Mouse (Mus musculus) neural tube, embryonic 15.5 days (tissue): ENCODE measurements at regions not wholly inside any gene's neighbourhood (a gene's known extent, or its start where the extent isn't known, plus 50 kb on each side); places are given as distances from the start of the nearest gene placed in this dataset.

ENCODE experiments used
- ATAC-seq: fragments of 200-750 bp; cut with Nextera tagmentation; 2 replicates; pipeline ENCODE4 v1.8.0; 2017; ENCODE audit warnings: mild to moderate bottlenecking, moderate TSS enrichment, moderate library complexity; ENCODE audit not compliant: low FRiP score
- H3K27ac ChIP-seq: fragments of 300-500 bp; sonication (generic); replicated peaks from 2 replicates; pipeline ENCODE4 v1.5.1; 2015; ENCODE audit warnings: mild to moderate bottlenecking, inconsistent platforms
- H3K27me3 ChIP-seq: fragments of 300-500 bp; sonication (generic); replicated peaks from 2 replicates; pipeline ENCODE4 v1.6.1; 2015; ENCODE audit warnings: inconsistent platforms
- H3K36me3 ChIP-seq: fragments of 300-500 bp; sonication (generic); 2 replicates; pipeline ENCODE4 v1.6.1; 2015; ENCODE audit warnings: inconsistent platforms
- H3K4me1 ChIP-seq: fragments of 300-500 bp; sonication (generic); 2 replicates; pipeline ENCODE4 v1.6.1; 2015; ENCODE audit warnings: inconsistent platforms
- H3K4me2 ChIP-seq: fragments of 300-500 bp; sonication (generic); 2 replicates; pipeline ENCODE4 v1.6.1; 2015; ENCODE audit warnings: inconsistent platforms, mild to moderate bottlenecking, moderate library complexity
- H3K4me3 ChIP-seq: fragments of 300-500 bp; sonication (generic); replicated peaks from 2 replicates; pipeline ENCODE4 v1.5.1; 2015; ENCODE audit warnings: mild to moderate bottlenecking, inconsistent platforms
- H3K9ac ChIP-seq: fragments of 300-500 bp; sonication (generic); replicated peaks from 2 replicates; pipeline ENCODE4 v1.6.1; 2015; ENCODE audit warnings: mild to moderate bottlenecking, inconsistent platforms
- H3K9me3 ChIP-seq: fragments of 300-500 bp; sonication (generic); replicated peaks from 2 replicates; pipeline ENCODE4 v1.6.1; 2016; ENCODE audit warnings: inconsistent platforms
- WGBS: fragments of 180-500 bp; shearing (Covaris S2); methylation state at CpG from one replicate; pipeline ENCODE4 v1.1.7; 2015; ENCODE audit warnings: mixed read lengths; 5-methylcytosine and 5-hydroxymethylcytosine counted together

GRCm38 (mm10) chr7:134607886-134608285 is 62.6 kb upstream of the Dock1 start:
- Histone ChIP-seq H3K4me2 (no peak overlapping the region), H3K27me3 (no peaks in the 10 kb centered on the region), H3K27ac (no peak overlapping the region), H3K4me1 (peaks cover 29% of the 10 kb centered on the region), H3K9me3 (no peaks in the 10 kb centered on the region), H3K9ac (no peak overlapping the region), H3K36me3 (no peaks in the 10 kb centered on the region), H3K4me3 (no peak overlapping the region)
- no peak for ATAC-seq
- 58% methylated on average over 3 of the region's 3 CpGs for WGBS

- Histone ChIP-seq H3K4me2 (no peak overlapping the region), H3K27ac (no peak overlapping the region), H3K27me3 (no peaks in the 10 kb centered on the region), H3K4me3 (no peak overlapping the region), H3K9me3 (no peaks in the 10 kb centered on the region), H3K36me3 (no peaks in the 10 kb centered on the region), H3K4me1 (peaks cover 29% of the 10 kb centered on the region), H3K9ac (no peak overlapping the region)
- WGBS: 77% methylated on average over 2 of the region's 2 CpGs
- no peak for ATAC-seq
Measured at GRCm38 (mm10) chr7:134610159-134610558, 60.3 kb upstream of the Dock1 start.

GRCm38 (mm10) chr7:134611371-134611770 is 59.1 kb upstream of the Dock1 start:
- Histone ChIP-seq H3K9ac (no peak overlapping the region), H3K27me3 (no peaks in the 10 kb centered on the region), H3K36me3 (no peaks in the 10 kb centered on the region), H3K4me1 (peaks cover 29% of the 10 kb centered on the region), H3K9me3 (no peaks in the 10 kb centered on the region), H3K27ac (no peak overlapping the region), H3K4me2 (peak overlapping the region; percentile 11; the same call in 1 of the 2 replicates), H3K4me3 (no peak overlapping the region)
- WGBS: 24% methylated on average over 9 of the region's 9 CpGs
- no peak for ATAC-seq

- H3K4me2 ChIP-seq: no peak overlapping the region
- H3K27ac ChIP-seq: 0 out of 2 replicates have a peak overlapping the region, but pooled peaks have one; percentile 48
- H3K36me3 ChIP-seq: no peaks in the 10 kb centered on the region
- peaks cover 29% of the 10 kb centered on the region for H3K4me1 ChIP-seq
- no peak overlapping the region for H3K4me3 ChIP-seq
- no peak for ATAC-seq
- no peak overlapping the region for H3K9ac ChIP-seq
- 43% methylated on average over 4 of the region's 4 CpGs for WGBS
- H3K9me3 ChIP-seq: no peaks in the 10 kb centered on the region
- no peaks in the 10 kb centered on the region for H3K27me3 ChIP-seq
Measured at GRCm38 (mm10) chr7:134612175-134612633, 58.2 kb upstream of the Dock1 start.

GRCm38 (mm10) chr7:134619220-134619975 is 51.1 kb upstream of the Dock1 start:
- H3K9me3 ChIP-seq: no peaks in the 10 kb centered on the region
- no peaks in the 10 kb centered on the region for H3K4me1 ChIP-seq
- H3K27ac ChIP-seq: no peak overlapping the region
- no peaks in the 10 kb centered on the region for H3K27me3 ChIP-seq
- WGBS: 17% methylated on average over 2 of the region's 2 CpGs
- no peak for ATAC-seq
- H3K4me3 ChIP-seq: no peak overlapping the region
- H3K36me3 ChIP-seq: no peaks in the 10 kb centered on the region
- H3K9ac ChIP-seq: no peak overlapping the region
- no peak overlapping the region for H3K4me2 ChIP-seq

- WGBS: 85% methylated on average over 5 of the region's 5 CpGs
- Histone ChIP-seq H3K4me3 (no peak overlapping the region), H3K4me1 (no peaks in the 10 kb centered on the region), H3K27me3 (no peaks in the 10 kb centered on the region), H3K27ac (no peak overlapping the region), H3K9ac (no peak overlapping the region), H3K36me3 (no peaks in the 10 kb centered on the region), H3K9me3 (no peaks in the 10 kb centered on the region), H3K4me2 (no peak overlapping the region)
- ATAC-seq: no peak
Measured at GRCm38 (mm10) chr7:134620006-134620405, 50.4 kb upstream of the Dock1 start.
